Mouse (Mus musculus) CH12F3 (cell line): ENCODE measurements around the gene Ggcx.

Experiments
- in situ Hi-C: fragments of 300-500 bp; cut with MboI; formaldehyde crosslinking; loops from 2 replicates; pipeline ENCODE4 v1.14.3; 2020; ENCODE audit warnings: low sequenced_read_pairs

The Ggcx gene

DNA sequence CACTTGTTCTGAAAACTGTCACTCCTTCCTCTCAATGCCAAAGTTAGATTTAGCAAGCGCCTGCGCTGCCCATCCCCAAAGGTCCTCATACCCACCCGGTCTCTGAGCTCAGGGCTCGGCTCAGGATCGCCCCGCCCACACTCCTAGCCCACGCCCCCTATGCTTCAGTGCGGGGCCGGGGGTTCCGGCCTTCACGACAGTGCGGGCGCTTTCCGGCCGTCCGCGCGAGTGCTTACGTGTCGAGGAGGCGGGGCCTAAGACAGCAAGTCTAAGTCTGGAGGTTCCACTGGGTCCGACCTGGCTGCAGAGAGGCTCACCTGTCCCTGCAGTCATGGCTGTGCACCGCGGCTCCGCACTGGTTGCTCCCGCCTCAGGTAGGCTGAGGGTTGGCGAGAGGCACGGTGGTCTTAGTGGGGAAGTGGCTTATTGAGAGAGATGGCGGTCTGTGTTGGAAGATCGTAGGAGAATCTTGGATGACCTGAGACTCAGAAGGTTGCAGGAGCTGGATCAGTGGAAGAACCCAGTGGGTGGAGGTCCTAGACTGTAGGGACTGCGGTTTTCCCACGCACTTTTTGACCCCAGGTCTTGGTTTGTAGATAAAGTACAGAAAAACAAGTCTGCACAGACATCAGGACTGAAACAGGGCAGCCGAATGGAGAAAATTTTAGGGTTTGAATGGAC, at the start of gene Ggcx:
Ggcx (plus strand) TSS at position 233 of the 681 bp plus-strand sequence.
- in situ Hi-C loops, result no loop called here

DNA sequence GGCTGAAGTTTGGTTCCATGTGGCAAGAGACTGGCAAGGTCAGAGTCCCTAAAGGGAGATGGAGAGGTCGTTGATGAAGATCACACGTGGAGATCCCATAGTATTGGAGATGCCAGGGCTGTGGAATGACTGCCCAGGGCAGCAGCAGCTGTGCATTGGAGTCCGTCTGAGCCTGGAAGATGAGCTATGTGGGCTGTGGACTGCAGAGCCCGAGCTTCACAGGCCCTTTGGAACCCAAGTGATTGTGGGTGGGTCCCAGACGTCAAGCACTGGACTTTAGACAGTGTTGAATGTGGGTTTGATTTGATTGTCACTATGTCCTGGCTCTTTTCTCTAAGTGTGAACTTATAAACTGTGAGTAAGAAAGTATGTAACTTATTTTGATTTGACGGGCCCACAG, 49.1 kb upstream of the Ggcx start:
- in situ Hi-C loops, result no loop called here

DNA sequence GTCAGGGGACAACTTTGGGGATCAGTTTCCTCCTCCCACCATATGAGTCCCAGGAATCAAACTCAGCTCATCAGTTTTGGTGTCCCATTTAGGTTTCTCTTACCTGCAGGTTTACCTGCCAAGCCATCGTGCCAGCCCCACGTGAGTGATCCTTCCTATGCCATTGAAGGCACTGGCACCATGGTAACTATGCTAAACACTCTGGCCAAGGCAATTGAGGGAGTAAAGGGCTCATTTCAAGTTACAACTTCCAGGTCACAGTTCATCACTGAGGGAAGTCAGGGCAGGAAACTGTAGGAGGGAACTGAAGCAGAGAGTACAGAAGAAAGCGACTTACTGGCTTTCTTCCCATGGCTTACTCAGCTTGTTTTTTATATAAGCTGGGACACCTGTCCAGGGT, 47.8 kb upstream of the Ggcx start:
- in situ Hi-C loops, result no loop called here

DNA sequence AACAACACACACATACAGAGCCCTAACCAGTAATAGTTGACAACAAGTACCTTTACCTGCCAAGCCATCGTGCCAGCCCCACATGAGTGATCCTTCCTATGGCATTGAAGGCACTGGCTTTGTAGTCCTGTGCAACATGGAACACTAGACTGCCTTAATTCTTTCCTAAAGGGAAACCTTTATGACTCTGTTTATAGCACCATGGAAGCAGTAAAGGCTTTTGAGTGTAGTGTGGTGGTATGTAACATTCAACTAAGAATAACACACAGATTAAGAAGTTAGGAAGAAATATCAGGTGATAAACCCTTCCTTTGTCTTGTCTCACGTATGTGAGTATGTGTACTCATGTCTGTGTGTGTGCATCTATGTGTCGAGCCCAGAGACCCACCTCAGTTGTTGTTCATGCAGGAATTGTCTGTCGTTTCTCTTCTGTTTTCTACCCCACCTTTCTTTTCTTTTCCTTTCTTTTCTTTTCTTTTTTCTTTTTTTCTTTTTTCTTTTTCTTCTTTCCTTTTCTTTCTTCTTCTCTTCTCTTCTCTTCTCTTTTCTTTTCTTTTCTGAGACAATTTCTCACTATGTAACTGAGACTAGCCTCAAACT, 47.2 kb upstream of the Ggcx start, which contains the start of gene Rnf181:
Rnf181 (minus strand) TSS at position 113 of the 600 bp plus-strand sequence.
- in situ Hi-C loops, result no loop called here

DNA sequence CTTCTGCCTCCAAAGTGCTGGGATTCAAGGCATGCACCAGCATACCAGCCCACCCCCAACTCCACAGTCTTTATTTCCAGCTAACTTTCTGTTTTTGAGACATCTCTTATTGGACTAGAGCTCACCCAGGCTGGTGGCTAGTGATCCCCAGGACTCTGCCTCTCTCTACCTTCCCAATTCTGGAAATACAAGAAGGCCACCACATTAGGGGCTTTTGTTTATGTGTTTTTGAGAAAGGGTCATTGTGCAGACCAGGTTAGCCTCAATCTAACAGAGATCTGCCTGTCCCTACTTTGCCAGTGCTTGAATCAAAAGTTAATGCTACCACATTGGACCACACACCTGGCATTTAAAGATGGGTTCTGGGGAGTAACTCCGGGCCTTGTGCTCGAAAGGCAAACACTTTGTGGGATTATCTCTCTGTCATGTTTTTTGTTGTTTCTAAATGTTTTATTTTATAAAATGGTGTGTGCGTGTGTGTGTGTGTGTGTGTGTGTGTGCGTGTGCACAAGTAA, 46.6 kb upstream of the Ggcx start:
- in situ Hi-C loops, result no loop called here

DNA sequence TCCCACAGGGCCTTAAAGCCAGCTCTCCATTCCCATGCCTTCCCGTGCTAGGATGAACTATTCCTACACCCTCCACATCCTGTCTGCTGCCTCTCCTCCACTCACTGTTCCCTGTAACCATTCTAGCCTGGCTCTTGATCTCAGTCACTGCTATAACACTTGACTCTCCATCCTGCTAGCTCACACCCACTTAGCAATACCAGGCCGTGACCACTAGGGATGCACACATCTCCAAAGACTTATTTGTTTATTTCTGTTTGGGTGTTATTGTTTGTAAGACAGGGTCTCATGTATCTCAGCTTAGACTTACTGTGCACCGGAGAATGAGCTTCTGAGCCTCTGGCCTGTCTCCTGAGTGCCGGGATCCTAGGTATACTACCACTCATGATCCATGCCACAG, 44.6 kb upstream of the Ggcx start:
- in situ Hi-C loops, result no loop called here

DNA sequence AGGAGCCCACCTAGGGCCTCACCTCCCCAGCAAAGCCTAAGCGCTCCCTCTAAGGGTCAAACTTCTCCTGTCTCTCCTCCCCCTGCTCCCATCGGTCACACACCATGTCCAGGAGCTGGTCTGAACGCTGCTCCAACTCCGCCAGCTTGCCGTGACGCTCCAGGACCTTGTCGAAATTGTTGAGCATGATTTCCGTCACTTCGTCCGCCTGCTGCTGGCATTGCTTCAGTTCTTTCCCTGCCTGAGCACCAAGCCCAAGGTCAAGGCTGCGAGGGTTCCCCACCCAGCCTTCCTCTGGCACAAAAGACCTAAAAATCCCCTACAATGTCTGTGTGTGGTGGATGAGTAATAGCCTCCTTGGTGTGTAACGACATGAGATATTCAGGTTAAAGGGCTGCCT, 44.0 kb upstream of the Ggcx start:
- in situ Hi-C loops, result no loop called here

DNA sequence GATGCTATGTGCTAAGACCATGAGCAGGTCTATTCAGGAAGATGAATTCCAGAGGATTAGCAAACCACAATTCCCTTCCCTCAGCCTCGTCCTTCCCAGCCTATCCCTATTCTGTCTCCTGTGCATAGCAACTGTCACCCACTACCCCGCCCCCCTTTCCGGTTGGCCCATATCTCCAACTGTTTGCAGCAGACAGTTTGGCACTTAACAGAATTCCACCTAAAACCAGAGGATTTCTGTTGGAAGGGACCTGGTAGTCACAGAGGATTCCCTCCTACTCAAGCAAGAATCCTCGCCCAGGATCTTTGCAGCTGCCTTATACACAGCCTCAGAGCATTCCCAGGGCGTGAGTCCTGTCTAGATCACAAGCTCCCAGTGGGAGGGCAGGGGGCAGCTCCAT, 43.0 kb upstream of the Ggcx start:
- in situ Hi-C loops, result no loop called here

DNA sequence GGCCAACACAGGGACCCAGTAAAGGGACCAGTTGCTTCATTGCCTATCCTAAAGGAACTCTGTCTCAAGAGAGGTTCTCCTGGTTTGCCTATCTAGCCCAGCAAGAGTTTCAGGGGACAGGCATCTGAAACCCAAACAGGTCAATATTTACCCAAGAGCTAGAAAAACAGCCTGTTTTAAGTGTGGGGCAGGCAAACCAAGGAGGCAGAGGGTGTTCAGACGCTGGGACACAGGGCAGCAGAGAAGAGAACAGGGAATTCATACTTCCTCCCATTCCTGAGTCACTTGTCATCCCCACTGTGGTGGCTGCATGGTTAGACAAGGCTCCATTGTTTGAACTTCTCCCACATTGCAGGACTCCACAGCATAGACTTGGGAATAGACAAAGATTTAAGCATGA, 42.5 kb upstream of the Ggcx start:
- in situ Hi-C loops, result no loop called here

DNA sequence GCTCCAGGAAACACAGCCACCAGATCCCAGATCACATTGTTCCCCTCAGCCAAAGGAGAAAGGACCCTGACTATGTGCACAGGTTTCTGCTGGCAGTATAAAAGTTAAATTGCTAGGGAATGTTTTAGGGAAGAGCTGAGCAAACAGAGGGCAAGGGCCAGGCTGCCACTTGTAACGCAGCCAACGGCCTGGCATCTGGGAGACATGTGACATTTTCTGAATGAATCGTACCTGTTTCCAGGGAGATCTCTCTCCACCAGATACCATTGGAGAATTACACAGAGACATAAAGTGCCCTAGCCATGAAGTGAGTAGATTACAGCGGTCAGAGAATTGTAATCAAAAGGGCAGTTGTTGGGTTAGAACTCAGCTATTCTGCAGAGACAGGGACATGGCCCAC, 40.9 kb upstream of the Ggcx start:
- in situ Hi-C loops, result no loop called here

DNA sequence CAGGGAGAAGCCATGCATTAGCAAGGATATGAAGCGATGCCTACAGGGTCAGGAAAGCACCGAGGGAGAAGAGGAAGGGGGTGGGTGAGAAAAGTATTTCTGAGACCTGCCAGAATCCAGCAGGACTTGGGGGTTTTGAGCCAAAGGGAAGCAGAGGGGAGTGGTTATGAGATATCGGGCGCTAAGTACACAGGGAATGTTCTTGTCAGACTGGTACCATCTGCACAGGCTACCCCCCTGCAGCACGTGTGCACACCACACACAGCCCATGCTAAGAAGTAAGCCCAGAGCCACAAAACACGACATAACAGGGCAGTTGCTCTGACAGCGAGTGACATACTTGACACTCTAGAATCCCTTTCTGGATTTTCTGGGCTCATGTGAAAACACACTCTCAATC, 39.9 kb upstream of the Ggcx start:
- in situ Hi-C loops, result no loop called here

DNA sequence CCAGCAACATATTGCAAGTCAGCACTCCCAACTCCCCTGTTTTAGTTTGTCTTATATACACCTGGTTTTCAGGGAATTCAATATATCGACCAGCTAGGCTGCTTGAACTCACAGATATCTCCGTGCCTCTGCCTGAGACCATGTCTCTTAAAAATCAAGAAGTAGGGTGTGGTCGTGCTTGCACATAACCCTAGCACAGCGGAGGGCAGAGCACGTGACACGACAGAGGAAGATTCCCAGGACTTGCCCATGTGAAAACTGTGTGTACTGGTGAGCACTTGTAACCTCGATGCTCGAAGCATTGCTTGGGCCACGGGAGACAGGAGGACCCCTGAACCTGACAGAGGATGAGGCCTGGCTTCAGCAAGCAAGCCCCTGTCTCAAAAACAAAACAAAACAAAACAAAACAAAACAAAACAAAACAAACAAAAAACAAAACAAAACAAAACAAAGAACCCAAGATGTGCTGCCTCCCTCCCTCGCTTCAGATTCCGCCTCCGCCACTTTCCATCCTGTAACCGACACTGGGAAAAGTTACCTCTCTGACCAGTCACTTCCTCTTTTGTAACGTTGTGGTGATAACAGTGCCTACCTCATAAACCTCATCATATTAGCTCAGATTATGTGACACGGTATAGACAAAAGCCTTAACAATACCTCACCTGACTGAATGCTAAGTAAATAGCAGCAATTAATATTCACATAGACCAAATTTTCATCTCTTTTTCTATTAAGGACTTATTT, 39.1 kb upstream of the Ggcx start:
- in situ Hi-C loops, result no loop called here

DNA sequence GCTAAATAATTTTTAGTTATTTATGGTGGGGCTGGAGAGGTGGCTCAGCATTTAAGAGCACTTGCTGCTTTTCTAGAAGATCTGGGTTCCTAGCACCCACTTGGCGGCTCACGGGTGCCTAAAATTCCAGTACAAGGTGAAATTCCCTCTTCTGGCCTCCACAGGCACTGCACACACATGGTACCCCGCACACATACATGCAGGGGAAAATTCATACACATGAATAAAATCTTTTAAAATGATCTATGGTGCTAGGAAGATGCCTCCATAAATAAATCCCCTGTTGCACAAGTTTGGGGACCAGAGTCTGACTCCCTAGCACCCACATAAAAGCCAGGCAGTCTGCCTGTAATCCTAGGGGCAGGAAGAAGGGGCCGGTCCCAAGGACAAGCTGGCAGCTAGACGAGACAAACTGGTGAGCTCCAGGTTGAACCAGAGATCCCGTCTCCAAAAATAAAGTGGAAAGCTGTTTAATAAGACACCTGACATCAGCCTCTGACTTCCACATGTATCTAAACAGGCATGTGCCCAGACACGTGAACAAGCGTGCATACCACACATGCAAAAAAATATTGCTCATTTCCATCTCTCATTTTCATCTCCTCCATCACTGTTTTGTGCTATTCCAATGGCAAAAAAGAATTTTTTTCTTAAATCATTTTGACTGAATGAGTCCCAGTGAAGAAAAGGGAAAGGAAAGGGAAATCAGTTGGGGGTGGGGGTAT, 35.4 kb upstream of the Ggcx start:
- in situ Hi-C loops, result no loop called here

DNA sequence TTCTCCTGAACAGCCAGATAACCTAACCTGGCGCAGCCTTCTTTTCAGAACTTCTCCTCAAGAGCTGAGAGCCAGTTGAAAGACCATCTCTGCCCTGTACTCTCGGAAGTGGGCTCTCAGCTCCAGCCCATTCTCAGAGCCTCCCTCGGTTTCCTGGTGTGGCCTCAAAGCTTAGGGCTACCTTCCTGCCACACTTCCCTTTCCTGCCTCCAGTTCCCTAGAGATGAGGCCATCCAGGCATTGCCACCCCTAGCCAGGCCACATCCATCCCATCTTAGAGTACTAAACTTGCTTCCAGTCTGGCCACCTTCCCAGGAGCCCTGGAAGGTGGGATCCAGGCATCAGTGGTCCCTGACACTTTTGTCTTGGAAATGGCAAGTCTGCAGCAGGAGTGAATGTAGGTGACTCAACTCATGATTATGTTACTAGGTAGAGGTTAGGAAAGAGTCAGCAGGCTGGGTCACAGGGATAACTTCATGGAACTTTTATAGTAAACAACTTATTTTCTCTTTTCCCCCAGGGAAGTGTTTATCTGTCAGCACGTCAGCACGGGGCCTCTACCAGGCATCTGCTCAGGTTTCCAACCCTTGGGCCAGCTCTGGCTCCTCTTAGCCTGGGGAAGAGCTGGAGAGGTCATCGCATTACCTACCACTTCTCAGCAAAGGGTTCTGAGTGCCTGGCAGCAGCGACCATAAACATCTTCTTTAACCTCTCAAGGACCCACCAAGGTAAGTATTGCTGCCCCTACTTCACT, 34.6 kb upstream of the Ggcx start:
- in situ Hi-C loops, result no loop called here

DNA sequence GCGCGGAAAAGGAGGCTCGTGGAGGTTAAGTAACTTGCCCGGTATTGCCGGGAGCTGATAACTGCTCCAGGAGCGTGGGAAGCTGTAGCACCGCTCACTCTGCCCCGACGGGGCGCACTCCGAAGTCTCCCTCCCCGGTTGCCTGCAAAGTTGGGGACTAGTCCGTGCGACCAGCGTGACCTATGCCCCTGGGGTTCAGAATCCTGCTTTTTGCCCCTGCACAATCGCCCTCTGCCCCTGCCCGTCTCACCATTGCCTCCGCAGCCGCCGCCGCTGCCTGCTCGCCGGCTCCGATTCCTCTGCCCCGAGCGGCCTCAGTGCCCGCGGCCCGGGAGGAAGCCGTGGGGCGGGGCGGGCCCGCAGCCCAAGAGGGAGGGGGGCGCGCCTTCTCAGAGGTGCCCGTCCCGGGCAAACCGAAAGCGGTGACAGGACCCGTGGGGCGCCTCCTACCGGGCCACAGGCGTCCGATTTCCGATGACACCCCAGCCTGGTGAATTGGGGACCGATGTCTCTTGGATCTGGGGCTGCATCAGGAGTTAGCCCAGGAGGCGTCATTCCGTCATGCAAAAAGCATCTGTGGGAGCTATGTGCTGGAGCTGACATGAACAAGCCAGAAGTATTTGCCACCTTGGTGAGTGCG, 33.9 kb upstream of the Ggcx start, which contains the start of gene Vamp5:
Vamp5 (minus strand) TSS at position 338 of the 640 bp plus-strand sequence.
- in situ Hi-C loops, result no loop called here

DNA sequence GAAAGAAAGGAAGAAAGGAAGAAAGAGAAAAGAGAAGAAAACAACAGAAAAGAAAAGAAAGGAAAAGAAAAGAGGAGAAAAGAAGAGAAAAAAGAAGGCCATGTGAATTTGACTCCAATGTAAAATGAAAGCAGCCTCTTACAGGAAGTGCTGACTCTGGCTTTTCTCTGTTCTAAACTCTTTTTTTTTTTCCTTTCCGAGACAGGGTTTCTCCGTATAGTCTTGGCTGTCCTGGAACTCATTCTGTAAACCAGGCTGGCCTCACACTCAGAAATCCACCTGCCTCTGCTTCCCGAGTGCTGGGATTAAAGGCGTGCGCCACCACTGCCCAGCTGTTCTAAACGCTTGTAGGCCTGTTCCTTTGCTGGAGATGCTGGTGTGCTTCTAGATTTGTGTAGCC, 31.6 kb upstream of the Ggcx start:
- in situ Hi-C loops, result no loop called here

DNA sequence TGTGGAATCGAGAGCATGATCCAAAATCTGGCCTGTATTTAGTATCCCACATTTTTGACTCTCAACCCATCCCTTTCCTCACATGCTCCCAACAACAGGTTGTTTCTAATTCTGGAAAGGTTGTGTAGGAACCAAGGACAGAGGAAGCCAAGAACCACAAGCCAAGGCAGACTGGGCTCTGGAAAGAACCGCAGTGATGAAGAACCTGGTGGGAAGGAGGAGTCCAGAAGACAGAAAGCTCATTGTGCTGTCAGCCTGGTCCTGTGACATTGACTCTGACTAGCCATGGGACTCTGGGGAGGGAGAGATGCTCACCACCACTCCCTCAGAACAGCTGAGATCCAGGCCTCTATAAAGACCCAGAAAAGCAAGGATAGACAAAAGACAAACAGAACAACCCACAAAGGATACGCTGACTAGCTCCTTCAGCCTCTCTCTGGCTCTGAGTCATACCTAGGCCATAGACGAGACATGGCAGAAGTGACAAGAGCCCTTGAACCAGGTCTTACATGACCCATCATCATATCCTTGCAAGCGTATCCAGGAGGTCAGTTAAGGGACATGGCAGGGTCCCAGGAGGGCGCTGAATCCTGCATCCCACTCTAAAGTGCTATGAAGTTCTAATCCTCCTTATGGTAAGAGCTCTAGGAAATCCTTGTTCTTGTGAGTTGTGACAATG, 30.8 kb upstream of the Ggcx start:
- in situ Hi-C loops, result no loop called here

DNA sequence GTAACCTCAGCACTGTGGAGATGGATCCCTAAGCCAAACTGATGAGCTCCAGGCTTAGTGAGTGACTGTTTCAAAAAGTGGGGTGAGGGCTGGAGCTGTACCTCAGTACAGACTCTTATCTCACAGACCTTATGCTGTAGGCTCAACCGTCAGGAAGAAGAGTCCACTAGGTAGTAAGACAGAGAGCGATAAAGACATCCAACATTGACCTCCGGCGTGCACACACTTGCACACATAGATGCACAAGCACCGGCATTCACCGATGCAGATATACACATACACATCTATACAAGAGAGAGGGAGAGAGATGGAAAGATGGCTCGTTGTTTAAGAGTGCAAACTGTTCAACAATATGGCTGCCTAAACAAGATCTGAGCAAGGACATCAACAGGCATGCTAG, 30.2 kb upstream of the Ggcx start:
- in situ Hi-C loops, result no loop called here

DNA sequence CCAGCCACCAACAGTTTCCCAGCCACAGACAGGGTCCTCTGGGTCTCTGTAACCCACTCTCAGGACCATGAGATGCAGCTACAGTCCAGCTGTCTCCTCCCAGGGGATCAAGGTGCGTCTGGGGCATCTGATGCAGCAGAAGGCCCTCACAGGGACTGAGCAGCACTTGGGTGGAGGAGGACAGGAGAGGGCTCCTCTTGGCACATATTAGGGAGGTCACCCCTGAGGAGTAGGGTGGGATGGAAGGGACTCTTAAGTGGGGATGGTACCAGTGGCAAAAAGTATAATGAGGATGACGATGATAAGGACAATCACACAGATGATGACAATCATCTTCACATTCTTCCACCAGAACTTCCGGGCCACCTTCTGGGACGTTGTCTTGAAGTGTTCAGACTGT, 28.9 kb upstream of the Ggcx start:
- in situ Hi-C loops, result no loop called here
